Mouse (Mus musculus) yolk sac, embryonic 10.5 days (tissue): ENCODE measurements around the gene Acly.
"Not testable (repeated sequence)": the region's sequence is repeated elsewhere in the genome, so short reads cannot be mapped to it uniquely, and the experiment has no call there.

Experiments used
- DNase-seq: peaks from one replicate; pipeline ENCODE4 v3.0.0-alpha.2; 2017; ENCODE audit warnings: low spot score

Acly gene

DNA sequence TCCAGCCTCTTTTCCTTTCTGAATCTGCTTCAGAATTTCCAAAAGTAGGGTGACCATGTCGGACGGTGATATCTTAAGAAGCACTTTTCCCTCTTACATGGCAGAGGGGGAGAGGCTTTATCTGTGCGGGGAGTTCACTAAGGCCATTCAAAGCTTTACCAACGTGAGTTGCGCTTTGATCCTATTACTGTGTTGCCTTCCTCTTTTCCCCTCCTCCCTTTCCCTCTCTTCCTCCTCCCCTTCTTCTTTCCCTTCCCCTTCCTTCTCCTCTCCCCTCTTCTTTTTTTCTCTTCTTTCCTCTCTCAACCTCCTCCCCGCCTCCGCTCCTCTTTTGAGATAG lies 17.9 kb upstream of the Acly start:
- no peak for DNase-seq

DNA sequence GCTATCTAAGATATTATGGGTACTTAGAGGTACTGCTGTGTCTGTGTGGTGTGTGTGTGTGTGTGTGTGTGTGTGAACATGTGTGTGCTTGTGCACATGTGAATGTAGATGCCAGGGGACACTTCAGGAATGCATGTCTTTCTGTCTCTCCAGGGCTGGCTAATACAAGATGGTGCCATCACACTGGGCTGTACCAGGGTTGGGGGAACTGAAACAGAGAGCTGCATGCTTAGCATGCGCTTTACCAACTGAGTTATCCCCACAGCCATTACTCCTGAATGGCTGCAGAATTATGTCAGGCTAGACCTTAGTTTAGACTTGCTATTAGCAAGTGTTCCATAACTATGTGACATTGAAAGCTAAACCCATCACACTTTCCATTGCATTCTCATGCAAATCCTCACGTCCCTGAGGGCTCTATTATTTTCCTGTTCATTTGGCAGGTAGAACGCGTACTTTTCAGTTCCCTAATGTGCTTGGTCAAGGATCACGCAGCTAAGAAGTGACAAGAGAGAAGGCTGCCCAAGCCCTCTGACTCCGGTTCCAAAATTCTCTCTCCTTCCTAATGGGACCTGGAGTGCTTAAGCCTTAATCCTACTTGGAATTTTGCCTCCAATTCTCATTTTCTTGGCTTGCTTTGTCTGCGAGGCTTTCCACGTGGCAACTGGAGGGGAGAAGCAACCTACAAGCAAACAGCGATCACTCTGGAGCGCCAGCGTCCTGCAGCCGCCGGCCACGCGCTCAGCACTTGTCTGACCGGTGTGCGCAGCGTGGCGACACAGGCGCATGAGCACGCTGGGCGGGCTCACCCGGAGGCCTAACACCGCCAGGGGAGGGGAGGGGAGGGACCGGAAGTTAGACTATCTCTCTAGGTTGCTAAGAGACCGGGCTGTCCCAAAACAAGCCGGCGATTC lies 17.3 kb upstream of the Acly start, which contains the start of gene Ttc25:
Ttc25 (plus strand) TSS at position 776 of the 914 bp plus-strand sequence.
- peak; percentile 92 for DNase-seq

DNA sequence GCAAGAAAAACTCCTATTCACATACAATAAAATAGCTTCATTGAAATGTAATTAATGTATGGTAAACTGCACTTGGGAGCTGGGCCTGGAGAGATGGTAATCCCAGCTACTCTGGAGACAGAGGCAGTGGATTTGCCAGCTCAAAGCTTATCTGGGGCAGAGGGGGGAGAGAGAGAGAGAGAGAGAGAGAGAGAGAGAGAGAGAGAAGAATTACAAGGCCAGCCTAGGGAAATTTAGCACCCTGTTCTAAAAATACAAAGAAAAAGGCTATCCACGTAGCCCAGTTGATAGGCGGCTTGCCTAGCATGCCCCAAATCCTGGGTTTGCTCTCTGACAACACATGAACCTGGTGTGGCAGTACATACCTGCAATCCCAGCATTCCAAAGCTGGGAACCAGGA lies 13.8 kb upstream of the Acly start:
- no peak for DNase-seq

DNA sequence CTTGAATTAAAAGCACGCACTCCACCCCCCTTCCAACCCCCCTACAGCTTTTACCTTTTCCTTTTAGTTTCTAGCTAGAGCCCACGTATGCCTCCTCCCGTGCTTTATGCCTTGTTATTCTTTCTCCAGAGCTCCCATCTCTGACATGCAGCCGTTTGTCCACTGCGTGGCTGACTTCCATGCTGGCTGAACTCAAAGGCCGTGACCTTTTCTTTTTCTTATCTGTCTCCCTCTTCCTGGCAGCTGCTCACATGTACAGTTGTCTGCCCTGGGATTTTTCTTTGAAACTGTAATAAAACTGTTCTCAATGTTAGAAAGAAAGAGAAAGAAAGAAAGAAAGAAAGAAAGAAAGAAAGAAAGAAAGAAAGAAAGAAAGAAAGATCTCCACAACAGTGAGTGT lies 13.2 kb upstream of the Acly start:
- DNase-seq, result no peak

DNA sequence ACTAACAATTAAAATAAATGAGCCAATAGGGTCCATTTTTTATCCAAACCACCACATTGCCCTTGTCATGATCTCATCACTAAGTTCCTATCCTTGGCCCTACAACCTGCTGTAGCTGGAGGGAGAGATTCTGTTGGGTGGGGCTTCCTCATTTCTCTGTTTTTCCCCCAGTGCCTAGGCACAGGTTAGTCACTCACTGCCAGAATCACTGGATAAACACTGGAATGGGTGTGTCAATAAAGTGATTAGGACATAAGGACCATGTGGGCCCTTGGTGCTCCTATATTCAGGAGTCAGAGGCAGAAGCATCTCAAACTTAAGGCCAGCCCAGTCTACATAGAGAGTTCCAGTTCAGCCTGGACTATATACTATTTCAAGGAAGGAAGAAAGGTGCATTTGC lies 8.7 kb upstream of the Acly start:
- DNase-seq, result no peak

DNA sequence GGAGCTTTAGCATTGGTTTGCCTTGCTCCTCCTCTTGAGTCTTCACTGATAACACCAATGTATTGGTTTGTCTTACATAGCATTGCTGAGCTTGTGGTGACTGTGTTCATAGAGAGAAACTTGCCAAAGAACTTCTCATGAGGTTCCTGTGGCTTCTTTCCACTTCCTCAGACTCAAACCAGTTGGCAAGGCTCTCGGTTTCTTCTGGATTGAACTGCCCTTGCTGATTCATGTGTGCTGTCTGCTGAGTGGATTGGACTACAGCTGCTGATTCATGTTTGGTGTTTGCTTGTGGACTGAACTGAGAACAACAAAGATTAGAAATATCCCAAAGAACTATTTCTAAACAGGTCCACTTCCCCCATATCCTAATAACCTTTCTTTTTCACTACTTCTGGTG lies 8.2 kb upstream of the Acly start:
- DNase-seq, result no peak

DNA sequence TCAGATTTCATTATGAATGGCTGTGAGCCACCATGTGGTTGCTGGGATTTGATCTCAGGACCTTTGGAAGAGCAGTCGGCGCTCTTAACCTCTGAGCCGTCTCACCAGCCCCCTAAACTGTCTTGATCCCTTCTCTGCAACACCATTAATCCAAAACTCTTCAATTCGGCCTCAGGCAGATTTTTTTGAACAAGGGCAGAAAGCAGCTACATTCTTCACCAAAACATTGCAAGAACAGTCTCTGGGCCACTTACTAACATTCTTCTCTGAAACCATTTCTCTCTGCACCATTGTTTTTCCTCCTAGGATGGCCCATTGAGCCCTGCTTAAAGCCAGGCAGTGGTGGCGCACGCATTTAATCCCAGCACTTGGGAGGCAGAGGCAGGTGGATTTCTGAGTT lies 7.0 kb upstream of the Acly start:
- DNase-seq, result not testable (repeated sequence)

DNA sequence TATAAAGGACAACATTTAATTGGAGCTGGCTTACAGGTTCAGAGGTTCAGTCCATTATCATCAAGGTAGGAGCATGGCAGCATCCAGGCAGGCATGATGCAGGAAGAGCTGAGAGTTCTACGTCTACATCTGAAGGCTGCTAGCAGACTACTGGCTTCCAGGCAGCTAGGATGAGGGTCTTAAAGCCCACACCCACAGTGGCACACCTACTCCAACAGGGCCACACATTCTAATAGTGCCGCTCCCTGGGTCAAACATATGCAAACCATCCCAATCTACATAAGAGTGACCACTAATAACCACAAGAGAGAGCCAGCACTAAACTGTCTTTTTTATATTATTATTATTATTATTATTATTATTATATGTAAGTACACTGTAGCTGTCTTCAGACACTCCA lies 6.6 kb upstream of the Acly start:
- not testable (repeated sequence) for DNase-seq

DNA sequence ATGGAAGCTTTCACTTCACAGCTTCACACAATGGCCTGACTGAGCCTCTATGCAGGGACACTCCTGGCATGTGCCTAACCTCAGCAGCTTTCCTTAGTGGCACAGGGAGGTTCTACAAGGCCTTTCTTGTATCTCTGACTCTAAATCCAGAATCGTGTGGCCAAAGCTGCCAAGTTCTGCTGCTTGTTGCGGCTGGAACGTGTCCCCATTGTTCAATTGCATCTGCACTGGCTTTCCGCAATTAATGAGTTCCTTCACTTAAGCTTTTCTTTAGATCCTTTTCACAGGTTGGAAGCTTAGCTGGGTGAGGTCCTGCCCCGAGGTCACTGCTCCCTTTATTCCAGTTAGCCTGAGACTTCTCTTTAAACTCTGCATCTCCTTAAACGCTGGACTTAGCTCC lies 6.1 kb upstream of the Acly start:
- DNase-seq, result no peak

DNA sequence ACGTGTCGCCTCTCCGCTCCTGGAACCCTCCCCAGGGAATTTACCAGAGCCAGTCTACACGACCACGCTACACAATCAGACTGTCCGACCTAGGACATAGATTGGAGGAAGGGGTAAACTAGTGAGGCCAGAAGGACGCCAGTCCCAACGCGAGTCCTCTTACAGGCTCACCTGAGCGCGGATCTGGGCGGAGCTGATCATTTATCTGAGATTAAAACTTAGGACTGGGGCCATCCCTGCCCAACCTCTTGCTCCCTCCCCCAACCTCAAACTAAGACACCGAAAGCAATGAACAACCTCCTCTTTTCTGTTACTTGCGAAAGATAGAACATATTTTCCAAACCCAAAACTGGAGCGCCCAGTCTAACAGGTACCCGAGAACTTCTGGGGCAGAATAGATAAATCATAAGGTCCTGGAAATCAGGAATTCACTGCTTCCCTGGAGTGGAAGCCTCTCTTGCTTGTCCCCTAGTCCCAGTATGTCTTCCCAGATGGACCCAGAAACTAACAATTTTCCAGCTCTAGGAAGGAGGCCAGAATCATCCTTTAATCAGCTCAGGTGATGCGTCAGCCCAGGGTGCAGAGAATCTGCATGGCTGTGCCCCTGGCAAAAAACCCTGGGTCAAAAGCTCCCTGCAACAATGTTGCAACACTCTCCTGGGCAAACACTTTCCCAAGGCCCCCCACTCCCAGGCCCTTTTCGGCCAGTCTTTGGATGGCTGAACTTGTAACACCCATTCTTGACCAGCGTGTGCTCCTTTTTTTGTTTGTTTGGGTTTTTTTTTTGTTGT lies 770 bp upstream of the Acly start:
- no peak for DNase-seq

DNA sequence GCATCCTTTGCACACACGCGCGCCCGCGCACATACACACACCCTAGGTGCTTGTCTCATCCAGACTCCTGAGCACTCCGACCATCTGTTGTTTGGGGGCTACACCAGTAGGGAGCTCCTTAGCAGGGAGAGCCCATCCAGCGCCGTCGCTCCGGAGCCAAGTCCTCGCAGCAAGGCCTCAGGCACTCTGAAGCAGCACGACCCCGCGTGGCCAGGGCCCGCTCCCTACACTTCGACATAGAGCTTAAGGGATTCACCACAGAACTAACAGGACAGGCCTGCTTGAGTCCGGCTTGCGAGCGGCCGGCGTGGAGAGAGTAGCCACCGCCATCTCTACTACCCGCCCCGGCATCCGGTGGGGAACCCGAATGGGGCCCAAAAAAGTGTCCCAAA lies 738 bp downstream of the Acly start:
- DNase-seq, result peak; percentile 62

DNA sequence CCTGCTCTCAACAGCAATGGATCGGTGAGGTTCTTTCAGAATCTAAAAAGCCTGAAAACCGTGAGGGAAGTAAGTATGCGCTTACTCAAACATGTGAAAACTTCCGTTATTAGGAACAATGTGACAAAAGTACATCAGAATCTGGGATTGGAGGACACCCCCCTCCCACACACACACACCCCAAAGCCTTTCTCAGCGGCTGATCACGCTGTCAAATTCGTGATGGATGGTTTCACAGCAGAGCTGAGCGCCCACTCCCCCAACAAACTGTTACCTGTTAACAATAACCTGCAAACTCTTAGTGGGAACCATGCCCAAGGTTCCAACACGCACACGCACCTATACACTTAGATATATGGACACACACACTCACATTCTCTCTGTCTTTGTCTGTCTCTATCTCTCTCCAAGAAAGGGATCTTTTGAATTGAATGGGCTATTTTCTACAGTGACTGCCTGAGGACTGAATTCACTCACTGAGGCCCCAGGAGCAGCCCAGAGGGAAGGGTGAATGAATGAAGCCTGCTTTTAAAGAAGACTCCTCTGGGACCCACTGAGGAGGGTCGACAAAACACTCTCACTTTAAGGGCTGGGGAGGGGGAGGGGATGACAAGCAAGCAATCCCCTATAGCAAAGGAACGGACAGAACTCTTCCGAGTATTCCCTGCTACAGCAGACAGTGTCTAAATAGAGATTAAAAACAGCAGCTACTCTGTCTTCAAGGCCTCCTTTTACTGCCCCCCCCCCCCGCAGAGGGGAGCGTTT lies 1.6 kb downstream of the Acly start:
- no peak for DNase-seq

DNA sequence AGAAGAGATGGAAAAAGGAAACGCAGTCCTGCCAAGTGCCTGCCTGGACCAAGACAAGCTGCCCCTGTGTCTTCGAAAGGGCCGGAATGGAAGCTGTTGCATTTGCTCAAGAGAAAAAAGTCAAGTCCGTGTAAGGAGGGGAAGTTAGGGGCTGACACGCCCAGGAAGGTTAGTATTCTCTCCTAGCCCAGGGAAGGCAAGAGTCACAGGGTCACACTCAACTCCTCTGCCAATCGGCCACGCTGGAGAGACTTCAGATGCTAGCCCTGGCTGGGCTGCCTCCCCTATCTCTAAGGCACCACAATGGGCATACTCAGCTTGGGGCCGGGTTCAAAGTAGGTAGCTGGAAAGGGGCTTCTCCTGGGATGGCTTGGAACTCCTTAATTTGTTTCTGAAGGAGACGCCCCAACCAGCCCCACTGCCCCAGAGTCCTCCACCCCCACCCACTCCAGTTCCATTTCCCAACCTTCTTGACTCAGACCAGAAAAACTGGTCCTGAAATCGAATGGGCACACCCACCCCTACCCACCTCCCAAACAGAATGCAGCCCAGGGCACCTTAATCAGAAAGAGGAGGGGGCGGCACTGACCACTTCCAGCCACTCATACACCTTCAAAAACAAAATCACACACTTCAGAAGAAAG lies 2.7 kb downstream of the Acly start:
- DNase-seq, result no peak

DNA sequence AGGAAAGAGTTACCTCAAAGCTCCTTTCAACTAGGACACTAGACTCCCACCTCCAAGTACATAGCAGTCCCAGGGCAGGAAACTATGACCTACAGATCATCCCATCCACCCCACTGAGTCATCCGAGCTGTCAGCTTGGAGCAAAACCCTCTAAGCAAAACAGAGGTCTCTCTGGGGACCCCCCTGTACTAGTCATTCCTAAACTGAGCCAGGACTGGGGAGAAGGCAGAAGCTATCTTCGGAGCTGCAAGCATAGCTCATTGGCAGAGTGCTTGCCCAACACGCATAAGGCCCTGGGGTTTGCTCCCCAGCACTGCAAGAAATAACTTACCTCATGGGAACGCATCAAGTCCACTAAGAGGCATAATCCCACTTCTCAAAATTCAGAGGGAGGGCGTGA lies 3.4 kb downstream of the Acly start:
- no peak for DNase-seq

DNA sequence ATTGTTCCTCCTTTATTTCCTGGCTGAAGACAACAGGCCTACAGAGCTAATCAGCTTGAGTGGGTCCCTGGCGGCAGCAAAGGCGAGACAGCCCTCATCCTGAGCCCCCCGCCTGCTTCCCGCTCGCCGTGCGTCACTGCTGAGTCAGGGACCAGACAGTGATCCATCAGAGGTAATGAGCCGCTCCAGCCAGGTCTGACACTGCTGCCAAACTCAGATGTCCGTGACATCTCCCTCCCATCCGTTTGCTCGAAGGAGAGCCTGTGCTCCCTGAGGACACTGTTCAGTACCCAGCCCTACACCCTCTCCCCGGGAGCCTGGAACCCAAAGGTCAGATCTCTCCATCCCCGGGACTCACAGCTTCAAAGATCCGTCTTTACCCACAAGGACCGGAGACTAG lies 7.0 kb downstream of the Acly start:
- DNase-seq, result no peak

DNA sequence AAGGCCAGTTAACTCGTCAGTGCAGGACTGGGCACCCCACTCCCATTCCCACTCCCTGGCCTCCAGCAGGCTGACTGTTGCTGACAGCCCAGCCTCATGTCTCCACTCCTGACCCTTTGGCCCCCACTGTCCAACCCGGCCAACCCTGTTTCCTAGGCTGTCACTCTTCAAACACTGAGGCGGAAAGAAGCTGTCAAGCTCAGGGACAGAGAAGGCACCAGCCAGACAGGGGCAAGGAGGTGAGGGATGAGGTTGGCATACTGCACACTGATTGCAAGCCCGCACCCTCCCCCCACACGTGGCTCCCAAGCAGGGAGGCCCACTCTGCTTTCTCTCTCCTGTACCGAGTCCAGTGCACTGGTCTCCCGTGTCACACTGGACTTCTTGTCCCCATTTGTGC lies 8.6 kb downstream of the Acly start:
- DNase-seq, result peak; percentile 55

DNA sequence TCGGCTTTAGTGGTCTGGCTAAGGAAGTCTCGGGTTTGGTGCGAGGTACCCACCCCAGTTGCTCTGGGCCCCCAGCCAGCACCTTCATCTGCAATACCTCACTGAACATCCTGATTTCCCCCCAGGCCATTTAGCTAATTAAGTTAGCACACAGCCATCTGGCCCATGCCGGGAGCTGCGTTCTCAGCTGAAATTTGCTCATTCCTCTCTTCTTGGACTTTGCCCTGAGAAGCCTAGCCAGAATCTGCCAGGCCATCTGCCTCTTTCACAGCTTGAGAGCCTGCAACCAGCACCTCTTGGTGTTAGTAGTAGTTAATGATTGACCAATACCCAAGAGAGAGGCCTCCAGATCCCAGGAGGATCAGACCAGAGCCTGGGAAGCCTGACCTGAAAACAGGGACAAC lies 9.6 kb downstream of the Acly start:
- DNase-seq, result peak; percentile 87

DNA sequence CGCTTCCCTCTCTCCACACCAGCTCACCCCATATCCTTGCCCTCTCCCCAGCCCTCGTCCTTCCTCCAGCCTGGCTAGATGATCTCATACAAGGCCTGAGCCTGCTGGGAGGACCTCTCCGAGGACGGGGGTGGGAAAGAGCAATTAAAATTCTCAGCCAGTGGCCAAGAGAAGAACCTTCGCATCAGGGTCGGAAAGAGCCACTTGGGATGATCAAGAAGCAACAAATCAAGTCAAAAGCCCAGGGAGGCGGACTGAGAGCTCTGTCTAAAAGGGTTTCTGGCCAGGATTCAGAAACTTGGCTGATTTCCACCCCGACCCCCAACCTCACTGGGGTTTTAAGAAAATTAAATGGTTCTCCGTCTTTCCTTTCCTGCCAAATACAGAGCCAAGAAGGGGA lies 11.5 kb downstream of the Acly start:
- no peak for DNase-seq

DNA sequence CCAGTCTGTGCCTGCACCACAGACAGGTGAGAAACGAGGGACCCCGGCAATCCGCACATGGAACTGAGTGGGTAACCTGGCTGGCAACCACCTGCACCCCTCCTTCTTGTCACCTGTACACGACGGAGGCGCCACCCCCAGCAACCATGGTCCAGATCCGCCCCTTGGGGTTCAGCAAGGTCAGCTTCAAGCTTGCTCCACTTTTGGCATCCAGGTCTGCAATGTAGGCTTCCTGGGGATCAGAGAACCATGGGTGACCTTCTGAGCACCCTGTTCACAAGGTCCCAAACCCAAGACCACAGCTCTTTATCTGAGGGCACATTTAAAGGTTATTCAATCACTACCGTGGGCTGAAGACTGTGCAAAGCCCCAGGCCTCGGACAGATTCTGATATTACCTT lies 12.0 kb downstream of the Acly start:
- no peak for DNase-seq

DNA sequence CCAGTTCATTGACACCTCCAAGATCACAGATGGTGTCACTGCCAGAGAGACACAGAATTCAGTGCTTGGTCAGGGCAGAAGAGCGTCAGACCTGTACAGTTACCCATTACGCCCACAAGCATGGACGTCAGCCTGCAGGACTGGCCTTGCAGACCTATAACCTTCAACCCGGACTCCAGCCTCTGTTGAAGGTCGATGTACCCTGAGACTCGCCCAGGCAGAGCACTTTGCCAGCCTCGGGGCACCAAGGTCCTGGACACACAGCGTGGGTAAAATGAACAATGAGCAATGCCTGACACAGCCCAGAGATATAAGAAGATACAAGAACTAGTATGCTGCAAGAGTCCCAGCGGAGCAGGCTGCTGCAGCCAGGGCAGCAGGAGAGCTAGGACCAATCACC lies 12.7 kb downstream of the Acly start:
- no peak for DNase-seq

DNA sequence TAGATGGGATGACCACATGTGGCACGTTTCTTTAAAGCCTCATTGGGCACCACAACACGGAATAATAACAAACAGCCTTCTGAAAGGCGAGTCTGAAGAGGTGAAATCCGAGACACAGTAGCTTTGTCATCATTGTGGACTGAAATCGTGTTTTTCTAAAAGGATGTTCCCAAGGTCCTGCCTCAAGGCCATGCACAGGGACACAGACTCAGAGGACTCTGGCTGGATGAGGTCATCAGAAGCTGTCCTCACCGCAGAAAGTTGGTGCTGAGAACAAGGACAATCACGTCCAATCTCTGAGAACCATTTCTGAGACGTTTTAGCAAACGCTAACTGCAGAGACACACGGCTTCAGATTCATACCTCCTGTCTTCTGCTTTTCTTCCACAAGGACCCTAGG lies 14.1 kb downstream of the Acly start:
- DNase-seq, result no peak

DNA sequence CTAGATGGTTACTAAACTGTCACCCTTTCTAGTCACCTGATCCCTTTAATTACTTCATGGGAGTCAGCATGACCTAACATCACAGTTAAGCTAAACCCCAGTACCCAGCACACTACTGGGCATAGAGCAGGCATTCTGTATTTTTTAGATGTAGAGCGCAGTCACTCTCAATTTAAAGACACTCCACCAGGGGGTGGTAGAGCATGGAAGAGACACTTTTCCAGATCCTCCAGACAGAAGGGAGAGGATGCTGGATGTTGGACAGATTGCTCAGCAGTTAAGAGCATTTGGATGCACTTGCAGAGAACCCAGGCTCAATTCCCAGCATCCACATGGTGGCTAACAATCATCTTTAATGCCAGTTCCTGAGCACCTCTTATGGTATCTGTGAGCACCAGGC lies 15.4 kb downstream of the Acly start:
- DNase-seq, result no peak
